Mouse (Mus musculus): Measurements from ENCODE around the gene Trpm4. TPM values are rescaled to one million over a fixed set of nuclear protein-coding genes. Genes with fewer than 3 reads are reported as not detected.

The Trpm4 gene
- total and polyA plus RNA-seq, 2 experiments from 2014 or later: 11.2 to 35.7 TPM

GRCm38 (mm10) chr7:45332685-45333425 is 725 bp downstream of the Trpm4 start:
- peak overlapping the region; percentile 61 for H3K4me3 ChIP-seq (ENCODE audit: low read length)
- H3K27ac ChIP-seq: peak overlapping the region; percentile 69
- H3K9ac ChIP-seq (replicated peaks; ENCODE audit: low read length): peak overlapping the region; percentile 68
- peaks cover 5% of the 10 kb centered on the region; the same call in 1 of the 2 replicates for H3K4me1 ChIP-seq (ENCODE audit: insufficient read depth, low read length)
- 2% methylated on average over 21 of the region's 22 CpGs for WGBS
- H3K36me3 ChIP-seq (ENCODE audit: insufficient read depth, low read length): no peaks in the 10 kb centered on the region
- H3K4me2 ChIP-seq (ENCODE audit: low read depth, low read length): peak overlapping the region; percentile 93
- H3K9me3 ChIP-seq (ENCODE audit: low read length): no peaks in the 10 kb centered on the region
- peak; percentile 64 for ATAC-seq
- H3K27me3 ChIP-seq (ENCODE audit: insufficient read depth, low read length): no peaks in the 10 kb centered on the region
- TF ChIP-seq CTCF (IDR thresholded peaks at IDR 0.05; ENCODE audit: low read depth): no peak
- DNase-seq (ENCODE audit: low spot score): peak; percentile 56

GRCm38 (mm10) chr7:45331502-45331901 is 2.1 kb downstream of the Trpm4 start:
- no peaks in the 10 kb centered on the region for H3K9me3 ChIP-seq (ENCODE audit: low read length)
- H3K27ac ChIP-seq: no peak overlapping the region
- H3K27me3 ChIP-seq (ENCODE audit: insufficient read depth, low read length): no peaks in the 10 kb centered on the region
- H3K4me1 ChIP-seq (ENCODE audit: insufficient read depth, low read length): peaks cover 5% of the 10 kb centered on the region; the same call in 1 of the 2 replicates
- DNase-seq (ENCODE audit: low spot score) (no peak), ATAC-seq (no peak)
- no peak overlapping the region for H3K4me3 ChIP-seq (ENCODE audit: low read length)
- 87% methylated on average over 6 of the region's 6 CpGs for WGBS
- no peaks in the 10 kb centered on the region; the same call in 1 of the 2 replicates for H3K36me3 ChIP-seq (ENCODE audit: insufficient read depth, low read length)
- H3K9ac ChIP-seq (replicated peaks; ENCODE audit: low read length): no peak overlapping the region
- TF ChIP-seq CTCF (IDR thresholded peaks at IDR 0.05; ENCODE audit: low read depth): peak; percentile 37
- no peak overlapping the region for H3K4me2 ChIP-seq (ENCODE audit: low read depth, low read length)

- H3K27me3 ChIP-seq (ENCODE audit: insufficient read depth, low read length): no peaks in the 10 kb centered on the region
- TF ChIP-seq CTCF (IDR thresholded peaks at IDR 0.05; ENCODE audit: low read depth): no peak
- ATAC-seq: no peak
- no peak overlapping the region for H3K9ac ChIP-seq (replicated peaks; ENCODE audit: low read length)
- no peak overlapping the region for H3K4me2 ChIP-seq (ENCODE audit: low read depth, low read length)
- 82% methylated on average over 13 of the region's 13 CpGs for WGBS
- peaks cover 5% of the 10 kb centered on the region; the same call in 1 of the 2 replicates for H3K4me1 ChIP-seq (ENCODE audit: insufficient read depth, low read length)
- H3K36me3 ChIP-seq (ENCODE audit: insufficient read depth, low read length): no peaks in the 10 kb centered on the region; the same call in 1 of the 2 replicates
- H3K4me3 ChIP-seq (ENCODE audit: low read length): no peak overlapping the region
- DNase-seq (ENCODE audit: low spot score): no peak
- no peak overlapping the region for H3K27ac ChIP-seq
- no peaks in the 10 kb centered on the region for H3K9me3 ChIP-seq (ENCODE audit: low read length)
Measured at GRCm38 (mm10) chr7:45328841-45329475, 4.6 kb downstream of the Trpm4 start.

GRCm38 (mm10) chr7:45325800-45326199 is 7.8 kb downstream of the Trpm4 start:
- no peak overlapping the region for H3K27ac ChIP-seq
- H3K4me1 ChIP-seq (ENCODE audit: insufficient read depth, low read length): no peaks in the 10 kb centered on the region
- TF ChIP-seq CTCF (IDR thresholded peaks at IDR 0.05; ENCODE audit: low read depth): peak; percentile 27; the same call in 1 of the 2 replicates
- no peak overlapping the region for H3K4me2 ChIP-seq (ENCODE audit: low read depth, low read length)
- no peaks in the 10 kb centered on the region; the same call in 1 of the 2 replicates for H3K36me3 ChIP-seq (ENCODE audit: insufficient read depth, low read length)
- ATAC-seq (no peak), DNase-seq (ENCODE audit: low spot score) (no peak)
- no peaks in the 10 kb centered on the region for H3K9me3 ChIP-seq (ENCODE audit: low read length)
- no peaks in the 10 kb centered on the region for H3K27me3 ChIP-seq (ENCODE audit: insufficient read depth, low read length)
- no peak overlapping the region for H3K9ac ChIP-seq (replicated peaks; ENCODE audit: low read length)
- no peak overlapping the region for H3K4me3 ChIP-seq (ENCODE audit: low read length)

GRCm38 (mm10) chr7:45323069-45323468 is 10.5 kb downstream of the Trpm4 start:
- H3K9me3 ChIP-seq (ENCODE audit: low read length): no peaks in the 10 kb centered on the region
- WGBS: 94% methylated on average over 5 of the region's 5 CpGs
- H3K27me3 ChIP-seq (ENCODE audit: insufficient read depth, low read length): no peaks in the 10 kb centered on the region
- H3K27ac ChIP-seq: no peak overlapping the region
- DNase-seq (ENCODE audit: low spot score) (no peak), ATAC-seq (no peak)
- no peak for TF ChIP-seq CTCF (IDR thresholded peaks at IDR 0.05; ENCODE audit: low read depth)
- H3K36me3 ChIP-seq (ENCODE audit: insufficient read depth, low read length): no peaks in the 10 kb centered on the region; the same call in 1 of the 2 replicates
- no peak overlapping the region for H3K4me3 ChIP-seq (ENCODE audit: low read length)
- H3K4me1 ChIP-seq (ENCODE audit: insufficient read depth, low read length): no peaks in the 10 kb centered on the region
- no peak overlapping the region for H3K4me2 ChIP-seq (ENCODE audit: low read depth, low read length)
- no peak overlapping the region for H3K9ac ChIP-seq (replicated peaks; ENCODE audit: low read length)

GRCm38 (mm10) chr7:45322245-45322644 is 11.3 kb downstream of the Trpm4 start:
- no peaks in the 10 kb centered on the region for H3K27me3 ChIP-seq (ENCODE audit: insufficient read depth, low read length)

More at GRCm38 (mm10) chr7:45322245-45322644, 11.3 kb downstream of the Trpm4 start:
- DNase-seq (ENCODE audit: low spot score) (no peak), ATAC-seq (no peak)
- Histone ChIP-seq H3K4me3 (ENCODE audit: low read length) (no peak overlapping the region), H3K27ac (no peak overlapping the region), H3K4me1 (ENCODE audit: insufficient read depth, low read length) (no peaks in the 10 kb centered on the region), H3K36me3 (ENCODE audit: insufficient read depth, low read length) (no peaks in the 10 kb centered on the region; the same call in 1 of the 2 replicates), H3K9me3 (ENCODE audit: low read length) (no peaks in the 10 kb centered on the region), H3K4me2 (ENCODE audit: low read depth, low read length) (no peak overlapping the region), H3K9ac (replicated peaks; ENCODE audit: low read length) (no peak overlapping the region)
- TF ChIP-seq CTCF (IDR thresholded peaks at IDR 0.05; ENCODE audit: low read depth): no peak
- 88% methylated on average over 4 of the region's 4 CpGs for WGBS
